Mouse (Mus musculus) embryonic fibroblast, embryonic 13.5 days (primary cell): Measurements from ENCODE around the gene Slc35d1.

ENCODE experiments used
- CTCF ChIP-seq: IDR thresholded peaks from 2 replicates; pipeline ENCODE4 v1.5.1; 2011; ENCODE audit warnings: mild to moderate bottlenecking, control low read depth, low read length, moderate library complexity, borderline replicate concordance; ENCODE audit not compliant: insufficient read depth
- POLR2A ChIP-seq: IDR thresholded peaks from 2 replicates; pipeline ENCODE4 v1.6.1; 2011; ENCODE audit warnings: low read depth, mild to moderate bottlenecking, control low read depth, low read length, moderate library complexity

DNA sequence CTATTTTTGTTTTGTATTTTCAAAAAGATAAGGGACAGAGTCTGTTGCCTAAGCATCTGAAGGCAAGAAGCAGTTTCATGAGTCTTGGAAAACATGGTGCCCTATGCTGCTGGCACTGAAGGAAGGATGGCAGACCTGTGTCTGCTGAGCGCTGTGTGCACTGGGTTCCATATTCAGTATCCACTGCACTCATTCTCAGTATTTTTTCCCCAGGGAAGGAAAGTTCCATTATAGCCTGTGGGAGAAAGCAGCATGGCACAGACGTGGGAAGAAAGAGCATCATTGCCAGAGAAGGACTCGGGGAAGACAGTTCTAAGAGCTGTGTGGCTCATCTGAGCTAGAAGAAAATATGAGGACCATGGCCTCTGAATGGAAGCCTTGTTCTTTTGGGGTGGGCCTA is 43.7 kb downstream of the Slc35d1 start:
- no peak for TF ChIP-seq POLR2A
- no peak for TF ChIP-seq CTCF
